Mouse (Mus musculus) gastrocnemius, postnatal 36 days (tissue): ENCODE data around the gene Zfp385c. TPM values are rescaled to one million over a fixed set of nuclear protein-coding genes. Genes with fewer than 3 reads are reported as not detected.
A peak's percentile ranks its signal among the peaks of the same experiment; 100 is the strongest.

Source experiments
- DNase-seq, 2 experiments: peaks; one replicate each; pipeline ENCODE4 v3.0.0; 2022
- intact Hi-C: fragments of 180-260 bp; cut with DNase I; formaldehyde crosslinking; loops from one replicate; pipeline ENCODE4 v1.15.1; 2025
- long read RNA-seq, 2 experiments: library from polyadenylated mRNA; stranded (forward); transcript quantifications; one replicate each; pipeline ENCODE4 v2.0.0; 2021
- total RNA-seq, 2 experiments: library from RNA; stranded (reverse); gene quantifications; 2 replicates each; pipeline ENCODE4 v1.2.3; 2021

Zfp385c gene
- under 1 TPM; 0.25 to 0.38 TPM for total RNA-seq
- long read RNA-seq, experiment 1, result 0 reads
- long read RNA-seq, experiment 2, partial matches to known transcripts, result 0 of 1 reads
- long read RNA-seq, experiment 2, other reads (novel, unspliced or antisense), result 1 of 1 reads

GRCm38 (mm10) chr11:100692164-100692616 lies at the start of gene Zfp385c:
Zfp385c (minus strand) TSS chr11:100692455.
- no peak for DNase-seq
- intact Hi-C loops, result loop anchor here (2.0 kb wide), 1 partner anchor 65 kb away; no protein-coding TSS in a partner anchor

- intact Hi-C loops, result loop anchor here (10.0 kb wide), 1 partner anchor 323 kb away; no protein-coding TSS in a partner anchor
- DNase-seq, result peak; percentile 49 to 58
Observed at GRCm38 (mm10) chr11:100741348-100741747, 49.1 kb upstream of the Zfp385c start.

- intact Hi-C loops, result no loop called here
- DNase-seq, result no peak
Observed at GRCm38 (mm10) chr11:100738749-100739148, 46.5 kb upstream of the Zfp385c start.

- intact Hi-C loops, result no loop called here
- peak; percentile 94 to 98 for DNase-seq
Observed at GRCm38 (mm10) chr11:100738066-100738604, 45.9 kb upstream of the Zfp385c start, which contains the start of gene Rab5c. Rab5c (minus strand) TSS chr11:100738215.

GRCm38 (mm10) chr11:100737105-100737733 lies 45.0 kb upstream of the Zfp385c start:
- DNase-seq, result no peak
- intact Hi-C loops, result no loop called here

GRCm38 (mm10) chr11:100736746-100737080 lies 44.5 kb upstream of the Zfp385c start:
- intact Hi-C loops, result no loop called here
- DNase-seq, result no peak

- intact Hi-C loops, result no loop called here
- DNase-seq, result no peak
Observed at GRCm38 (mm10) chr11:100735954-100736745, 43.9 kb upstream of the Zfp385c start.

- DNase-seq, result no peak
- intact Hi-C loops, result no loop called here
Observed at GRCm38 (mm10) chr11:100735134-100735865, 43.0 kb upstream of the Zfp385c start.

- intact Hi-C loops, result no loop called here
- DNase-seq, result no peak
Observed at GRCm38 (mm10) chr11:100730477-100731205, 38.4 kb upstream of the Zfp385c start.

GRCm38 (mm10) chr11:100729976-100730375 lies 37.7 kb upstream of the Zfp385c start:
- no peak for DNase-seq
- intact Hi-C loops, result no loop called here

- intact Hi-C loops, result no loop called here
- no peak for DNase-seq
Observed at GRCm38 (mm10) chr11:100728601-100729000, 36.3 kb upstream of the Zfp385c start.

GRCm38 (mm10) chr11:100727201-100727600 lies 34.9 kb upstream of the Zfp385c start:
- intact Hi-C loops, result no loop called here

GRCm38 (mm10) chr11:100724919-100725512 lies 32.8 kb upstream of the Zfp385c start:
- intact Hi-C loops, result no loop called here
- DNase-seq, result no peak

More at GRCm38 (mm10) chr11:100727201-100727600, 34.9 kb upstream of the Zfp385c start:
- DNase-seq, result no peak

- intact Hi-C loops, result no loop called here
Observed at GRCm38 (mm10) chr11:100722493-100723028, 30.3 kb upstream of the Zfp385c start.

GRCm38 (mm10) chr11:100721776-100722492 lies 29.7 kb upstream of the Zfp385c start:
- intact Hi-C loops, result no loop called here
- no peak for DNase-seq

More at GRCm38 (mm10) chr11:100722493-100723028, 30.3 kb upstream of the Zfp385c start:
- no peak for DNase-seq

- no peak for DNase-seq
- intact Hi-C loops, result no loop called here
Observed at GRCm38 (mm10) chr11:100721254-100721653, 29.0 kb upstream of the Zfp385c start.

GRCm38 (mm10) chr11:100720345-100720744 lies 28.1 kb upstream of the Zfp385c start:
- intact Hi-C loops, result no loop called here

GRCm38 (mm10) chr11:100719893-100720292 lies 27.6 kb upstream of the Zfp385c start:
- intact Hi-C loops, result loop anchor here (10.0 kb wide), 1 partner anchor 235 kb away; no protein-coding TSS in a partner anchor
- DNase-seq, result no peak

More at GRCm38 (mm10) chr11:100720345-100720744, 28.1 kb upstream of the Zfp385c start:
- no peak for DNase-seq
